Mouse (Mus musculus) bone marrow macrophage, adult 2 months (primary cell): ENCODE measurements around the gene Adam19.

Source experiments
- CTCF ChIP-seq: IDR thresholded peaks from 2 replicates; pipeline ENCODE4 v1.5.1; 2012; ENCODE audit warnings: low read depth, mild to moderate bottlenecking, low read length, moderate library complexity
- POLR2A ChIP-seq: IDR thresholded peaks from 2 replicates; pipeline ENCODE4 v1.6.1; 2012; ENCODE audit warnings: mild to moderate bottlenecking, low read depth, low read length, borderline replicate concordance

GRCm38 (mm10) chr11:46188283-46188682 is 132.5 kb downstream of the Adam19 start:
- TF ChIP-seq CTCF (no peak), POLR2A (no peak)
